Comparison of ENCODE assay signal across 14 mouse cellular contexts in genomic region chr5:118644511-118644910, GRCm38 (mm10).
"Had no signal": no experiment of that assay in that cellular context is flagged by ENCODE, and none has a peak within 500 bp of the region (broad histone marks: within the 10 kb centered on the region; RNA-seq: fewer than 3 reads in every experiment).

No protein-coding gene starts in this region.

- H3K27ac ChIP-seq: limb, embryonic 13.5 days; lung, embryonic 15.5 days; midbrain, embryonic 12.5 days; neural tube, embryonic 13.5 days; stomach, embryonic 15.5 days had no signal

- H3K27me3 ChIP-seq: limb, embryonic 13.5 days; lung, embryonic 15.5 days; midbrain, embryonic 12.5 days; neural tube, embryonic 13.5 days; stomach, embryonic 15.5 days had no signal

- ATAC-seq: midbrain, embryonic 16.5 days had no signal

- DNase-seq: kidney, adult 2 months; kidney, postnatal 10 days; kidney, postnatal 4 days; left cerebral cortex, postnatal 4 days; lung, postnatal 14 days; retina, postnatal 1 day; right cerebral cortex, postnatal 4 days; spleen, adult 18-20 months had no signal

- H3K36me3 ChIP-seq: limb, embryonic 13.5 days; lung, embryonic 15.5 days; midbrain, embryonic 12.5 days; neural tube, embryonic 13.5 days; stomach, embryonic 15.5 days had no signal

- H3K9me3 ChIP-seq: limb, embryonic 13.5 days; lung, embryonic 15.5 days; midbrain, embryonic 12.5 days; neural tube, embryonic 13.5 days; stomach, embryonic 15.5 days had no signal

- H3K4me3 ChIP-seq: limb, embryonic 13.5 days; lung, embryonic 15.5 days; midbrain, embryonic 12.5 days; neural tube, embryonic 13.5 days; stomach, embryonic 15.5 days had no signal

- H3K9ac ChIP-seq: limb, embryonic 13.5 days; lung, embryonic 15.5 days; midbrain, embryonic 12.5 days; neural tube, embryonic 13.5 days; stomach, embryonic 15.5 days had no signal

- H3K4me2 ChIP-seq: limb, embryonic 13.5 days; lung, embryonic 15.5 days; midbrain, embryonic 12.5 days; neural tube, embryonic 13.5 days; stomach, embryonic 15.5 days had no signal
